Mouse (Mus musculus): Measurements from ENCODE around the gene Fam228b. TPM values are rescaled to one million over a fixed set of nuclear protein-coding genes. Genes with fewer than 3 reads are reported as not detected.

Gene Fam228b
- polyA plus RNA-seq, 1 experiment from 2014 or later, result 3.8 TPM

GRCm38 (mm10) chr12:4742183-4742582 is 26.9 kb downstream of the Fam228b start:
- peak; percentile 32; the same call in 1 of the 2 replicates for TF ChIP-seq CTCF (IDR thresholded peaks at IDR 0.05; ENCODE audit: low read depth)
- ATAC-seq (replicated peaks; ENCODE audit: low FRiP score, low read depth) (no peak), DNase-seq (ENCODE audit: low spot score) (no peak)
- no peak overlapping the region for H3K27ac ChIP-seq
- no peaks in the 10 kb centered on the region for H3K36me3 ChIP-seq (ENCODE audit: insufficient read depth, low read length)
- no peak overlapping the region for H3K4me3 ChIP-seq (replicated peaks; ENCODE audit: low read depth, low read length)
- no peaks in the 10 kb centered on the region for H3K27me3 ChIP-seq (ENCODE audit: insufficient read depth, low read length)
- 96% methylated on average over 3 of the region's 3 CpGs for WGBS
- no peaks in the 10 kb centered on the region for H3K4me1 ChIP-seq (replicated peaks; ENCODE audit: insufficient read depth, low read length)
- H3K9ac ChIP-seq (ENCODE audit: low read depth, low read length), result no peak overlapping the region
- H3K4me2 ChIP-seq (ENCODE audit: low read length), result no peak overlapping the region
- no peaks in the 10 kb centered on the region for H3K9me3 ChIP-seq (replicated peaks; ENCODE audit: low read length)

- H3K27ac ChIP-seq, result no peak overlapping the region
- no peak overlapping the region for H3K4me3 ChIP-seq (replicated peaks; ENCODE audit: low read depth, low read length)
- no peaks in the 10 kb centered on the region for H3K9me3 ChIP-seq (replicated peaks; ENCODE audit: low read length)
- no peak for DNase-seq (ENCODE audit: low spot score)
- no peak for TF ChIP-seq CTCF (IDR thresholded peaks at IDR 0.05; ENCODE audit: low read depth)
- H3K4me1 ChIP-seq (replicated peaks; ENCODE audit: insufficient read depth, low read length), result no peaks in the 10 kb centered on the region
- H3K9ac ChIP-seq (ENCODE audit: low read depth, low read length), result no peak overlapping the region
- no peak for ATAC-seq (replicated peaks; ENCODE audit: low FRiP score, low read depth)
- no peaks in the 10 kb centered on the region for H3K36me3 ChIP-seq (ENCODE audit: insufficient read depth, low read length)
- WGBS, result 81% methylated on average over 7 of the region's 7 CpGs
- H3K27me3 ChIP-seq (ENCODE audit: insufficient read depth, low read length), result no peaks in the 10 kb centered on the region
- H3K4me2 ChIP-seq (ENCODE audit: low read length), result no peak overlapping the region
Observed at GRCm38 (mm10) chr12:4740823-4741222, 28.2 kb downstream of the Fam228b start.

GRCm38 (mm10) chr12:4738031-4738576 is 31.0 kb downstream of the Fam228b start, which contains the start of gene Fam228a:
Gene Fam228a, minus strand, starts transcription at chr12:4738430.
- Histone ChIP-seq H3K9me3 (replicated peaks; ENCODE audit: low read length) (no peaks in the 10 kb centered on the region), H3K27me3 (ENCODE audit: insufficient read depth, low read length) (no peaks in the 10 kb centered on the region), H3K4me1 (replicated peaks; ENCODE audit: insufficient read depth, low read length) (no peaks in the 10 kb centered on the region), H3K36me3 (ENCODE audit: insufficient read depth, low read length) (no peaks in the 10 kb centered on the region), H3K4me2 (ENCODE audit: low read length) (no peak within 1 kb of the TSS), H3K9ac (ENCODE audit: low read depth, low read length) (no peak within 1 kb of the TSS), H3K27ac (no peak within 1 kb of the TSS), H3K4me3 (replicated peaks; ENCODE audit: low read depth, low read length) (no peak within 1 kb of the TSS)
- ATAC-seq (replicated peaks; ENCODE audit: low FRiP score, low read depth), result no peak
- no peak for TF ChIP-seq CTCF (IDR thresholded peaks at IDR 0.05; ENCODE audit: low read depth)
- no peak for DNase-seq (ENCODE audit: low spot score)
- 84% methylated on average over 18 of the region's 18 CpGs for WGBS

GRCm38 (mm10) chr12:4732332-4732731 is 36.7 kb downstream of the Fam228b start:
- Histone ChIP-seq H3K9ac (ENCODE audit: low read depth, low read length) (no peak overlapping the region), H3K9me3 (replicated peaks; ENCODE audit: low read length) (no peaks in the 10 kb centered on the region), H3K4me3 (replicated peaks; ENCODE audit: low read depth, low read length) (no peak overlapping the region), H3K4me2 (ENCODE audit: low read length) (no peak overlapping the region), H3K4me1 (replicated peaks; ENCODE audit: insufficient read depth, low read length) (no peaks in the 10 kb centered on the region), H3K27ac (no peak overlapping the region), H3K36me3 (ENCODE audit: insufficient read depth, low read length) (no peaks in the 10 kb centered on the region), H3K27me3 (ENCODE audit: insufficient read depth, low read length) (no peaks in the 10 kb centered on the region)
- TF ChIP-seq CTCF (IDR thresholded peaks at IDR 0.05; ENCODE audit: low read depth), result no peak
- 23% methylated on average over 4 of the region's 4 CpGs for WGBS
- peak; percentile 46 for DNase-seq (ENCODE audit: low spot score)
- ATAC-seq (replicated peaks; ENCODE audit: low FRiP score, low read depth), result no peak

- H3K9me3 ChIP-seq (replicated peaks; ENCODE audit: low read length), result no peaks in the 10 kb centered on the region
- H3K36me3 ChIP-seq (ENCODE audit: insufficient read depth, low read length), result no peaks in the 10 kb centered on the region
- H3K4me3 ChIP-seq (replicated peaks; ENCODE audit: low read depth, low read length), result no peak overlapping the region
- peak; percentile 17 for DNase-seq (ENCODE audit: low spot score)
- no peak for TF ChIP-seq CTCF (IDR thresholded peaks at IDR 0.05; ENCODE audit: low read depth)
- H3K27me3 ChIP-seq (ENCODE audit: insufficient read depth, low read length), result no peaks in the 10 kb centered on the region
- H3K4me2 ChIP-seq (ENCODE audit: low read length), result no peak overlapping the region
- no peaks in the 10 kb centered on the region for H3K4me1 ChIP-seq (replicated peaks; ENCODE audit: insufficient read depth, low read length)
- WGBS, result 42% methylated on average over 4 of the region's 4 CpGs
- H3K27ac ChIP-seq, result no peak overlapping the region
- ATAC-seq (replicated peaks; ENCODE audit: low FRiP score, low read depth), result no peak
- H3K9ac ChIP-seq (ENCODE audit: low read depth, low read length), result no peak overlapping the region
Observed at GRCm38 (mm10) chr12:4731629-4732028, 37.4 kb downstream of the Fam228b start.

GRCm38 (mm10) chr12:4729165-4729564 is 39.9 kb downstream of the Fam228b start:
- no peak overlapping the region for H3K4me3 ChIP-seq (replicated peaks; ENCODE audit: low read depth, low read length)
- 94% methylated on average over 3 of the region's 3 CpGs for WGBS
- H3K4me2 ChIP-seq (ENCODE audit: low read length), result no peak overlapping the region
- no peaks in the 10 kb centered on the region for H3K36me3 ChIP-seq (ENCODE audit: insufficient read depth, low read length)
- no peaks in the 10 kb centered on the region for H3K9me3 ChIP-seq (replicated peaks; ENCODE audit: low read length)
- H3K9ac ChIP-seq (ENCODE audit: low read depth, low read length), result no peak overlapping the region
- no peak for ATAC-seq (replicated peaks; ENCODE audit: low FRiP score, low read depth)
- DNase-seq (ENCODE audit: low spot score), result no peak
- no peak for TF ChIP-seq CTCF (IDR thresholded peaks at IDR 0.05; ENCODE audit: low read depth)
- H3K27me3 ChIP-seq (ENCODE audit: insufficient read depth, low read length), result no peaks in the 10 kb centered on the region
- H3K27ac ChIP-seq, result no peak overlapping the region
- no peaks in the 10 kb centered on the region for H3K4me1 ChIP-seq (replicated peaks; ENCODE audit: insufficient read depth, low read length)
